ENCODE assay signal across 23 mouse cellular contexts in the genomic region with DNA sequence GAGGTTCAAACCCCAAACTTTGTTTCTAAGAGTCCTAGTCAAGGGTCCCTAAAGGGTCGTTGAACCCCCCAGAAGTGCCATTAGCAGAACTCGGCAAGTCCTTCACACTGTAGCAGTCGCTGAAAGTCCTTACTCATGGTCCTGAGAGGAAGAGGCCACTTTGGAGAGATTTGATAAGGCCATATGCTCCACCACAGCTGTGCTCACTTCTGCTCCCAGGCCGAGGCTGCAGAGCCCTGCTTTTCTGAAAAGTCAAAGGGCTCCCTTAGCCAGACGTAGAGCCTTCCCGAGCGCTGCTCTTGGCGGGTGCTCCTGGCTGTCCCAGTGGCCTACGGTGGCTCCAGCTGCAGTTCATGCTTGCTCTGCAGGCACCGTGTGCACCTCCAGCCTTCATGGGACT. TPM values are rescaled to one million over a fixed set of nuclear protein-coding genes. Genes with fewer than 3 reads are reported as not detected.
DNase-seq lines count a peak whose midpoint lies in the region; ATAC-seq and TF ChIP-seq lines count a peak whose summit lies in the region.
"Had no signal": no experiment of that assay in that cellular context is flagged by ENCODE, and none has a peak within 500 bp of the region (broad histone marks: within the 10 kb centered on the region; RNA-seq: fewer than 3 reads in every experiment).

No protein-coding gene starts in this region.

- H3K4me1 ChIP-seq in heart, postnatal 0 days (ENCODE audit: control insufficient read depth, insufficient read depth): no peaks in the 10 kb centered on the region; the same call in 1 of the 2 replicates
- peaks cover 3% of the 10 kb centered on the region; the same call in 1 of the 2 replicates for H3K4me1 ChIP-seq in heart, adult 2 months (ENCODE audit: control insufficient read depth, insufficient read depth, low read length)
- peaks cover 5 to 28% of the 10 kb centered on the region in 2 experiments for H3K4me1 ChIP-seq in MEL (ENCODE audit: control insufficient read depth in 1 of 2, insufficient read depth in 2 of 2, low read length in 2 of 2)
- H3K4me1 ChIP-seq in liver, embryonic 16.5 days (ENCODE audit: control insufficient read depth, low read depth, low read length): no peaks in the 10 kb centered on the region
- H3K4me1 ChIP-seq: embryonic facial prominence, embryonic 10.5 days; forebrain, embryonic 10.5 days; limb, embryonic 13.5 days had no signal

- no peak for TF ChIP-seq POLR2A in heart, adult 2 months (IDR thresholded peaks at IDR 0.05; ENCODE audit: insufficient read depth, low read depth, low read length)
- TF ChIP-seq POLR2A in MEL (IDR thresholded peaks at IDR 0.05; ENCODE audit: control insufficient read depth in 1 of 2, insufficient read depth in 1 of 2, low read depth in 1 of 2, low read length in 2 of 2, poor library complexity in 1 of 2): no peak

- no peak overlapping the region for H3K9ac ChIP-seq in heart, postnatal 0 days (replicated peaks; ENCODE audit: low read depth, low read length)
- H3K9ac ChIP-seq in heart, adult 2 months (ENCODE audit: low read depth, low read length): no peak overlapping the region
- no peak overlapping the region for H3K9ac ChIP-seq in MEL (ENCODE audit: control insufficient read depth, low read depth, low read length, poor library complexity, severe bottlenecking)
- no peak overlapping the region for H3K9ac ChIP-seq in liver, embryonic 16.5 days (ENCODE audit: low read depth, low read length)
- H3K9ac ChIP-seq: forebrain, postnatal 0 days; hindbrain, embryonic 14.5 days; limb, embryonic 13.5 days had no signal

- no peaks in the 10 kb centered on the region for H3K79me2 ChIP-seq in heart, adult 2 months (replicated peaks; ENCODE audit: control insufficient read depth, insufficient read depth, low read length)
- no peaks in the 10 kb centered on the region for H3K79me2 ChIP-seq in MEL (ENCODE audit: control insufficient read depth, insufficient read depth, low read length, poor library complexity)

- no peak for TF ChIP-seq CTCF in heart, postnatal 0 days (IDR thresholded peaks at IDR 0.05; ENCODE audit: low read depth)
- TF ChIP-seq CTCF in heart, adult 2 months (IDR thresholded peaks at IDR 0.05): no peak
- no peak for TF ChIP-seq CTCF in MEL (IDR thresholded peaks at IDR 0.05 in 2 of 3, conservative IDR thresholded peaks at IDR 0.05 in 1 of 3; ENCODE audit: control insufficient read depth in 1 of 3, insufficient read depth in 1 of 3, low read depth in 2 of 3, low read length in 3 of 3, poor library complexity in 1 of 3, severe bottlenecking in 1 of 3)

- H3K9me3 ChIP-seq in heart, postnatal 0 days (replicated peaks; ENCODE audit: control insufficient read depth, low read length): no peaks in the 10 kb centered on the region
- no peaks in the 10 kb centered on the region for H3K9me3 ChIP-seq in MEL (replicated peaks; ENCODE audit: insufficient read depth, low read length)
- no peaks in the 10 kb centered on the region for H3K9me3 ChIP-seq in liver, embryonic 16.5 days (replicated peaks; ENCODE audit: control insufficient read depth, low read length)
- H3K9me3 ChIP-seq: embryonic facial prominence, embryonic 10.5 days; forebrain, embryonic 10.5 days; limb, embryonic 13.5 days had no signal

- H3K4me3 ChIP-seq in heart, postnatal 0 days (ENCODE audit: low read depth, low read length): no peak overlapping the region
- no peak overlapping the region for H3K4me3 ChIP-seq in heart, adult 2 months
- H3K4me3 ChIP-seq in MEL (ENCODE audit: control insufficient read depth in 1 of 2, insufficient read depth in 1 of 2, low read depth in 2 of 2, low read length in 2 of 2): no peak overlapping the region
- no peak overlapping the region for H3K4me3 ChIP-seq in liver, embryonic 16.5 days (ENCODE audit: low read depth, low read length)
- H3K4me3 ChIP-seq: embryonic facial prominence, embryonic 10.5 days; forebrain, embryonic 10.5 days; limb, embryonic 13.5 days had no signal

- ATAC-seq in heart, postnatal 0 days (ENCODE audit: insufficient read depth, low read depth): 0 out of 2 replicates have a peak, but pooled peaks have one; percentile 37
- ATAC-seq in common myeloid progenitor, adult 5-6 weeks (replicated peaks; ENCODE audit: low read depth, poor library complexity, severe bottlenecking): peak; percentile 91
- 0 out of 2 replicates have a peak, but pooled peaks have one; percentile 19 for ATAC-seq in liver, embryonic 16.5 days (ENCODE audit: low read depth)
- ATAC-seq: forebrain, postnatal 0 days; inflammation-experienced regulatory T-cells, adult 6 months had no signal

- TF ChIP-seq RAD21 in MEL (IDR thresholded peaks at IDR 0.05; ENCODE audit: low read depth, low read length): no peak; the same call in 1 of the 2 replicates

- no peak for TF ChIP-seq EP300 in heart, postnatal 0 days (IDR thresholded peaks at IDR 0.05; ENCODE audit: low read depth)
- TF ChIP-seq EP300 in heart, adult 2 months (IDR thresholded peaks at IDR 0.05; ENCODE audit: insufficient read depth, low read depth, low read length): no peak
- peak; percentile 72 to 78 for TF ChIP-seq EP300 in MEL (IDR thresholded peaks at IDR 0.05; ENCODE audit: low read depth in 1 of 2, low read length in 2 of 2)

- no peak for DNase-seq in heart, postnatal 0 days (ENCODE audit: low spot score)
- DNase-seq in heart, adult 2 months: no peak
- peak; percentile 77 for DNase-seq in MEL (ENCODE audit: low read depth, low spot score)
- DNase-seq in gastrocnemius, postnatal 36 days: no peak
- DNase-seq in Muller cell, postnatal 12 days (ENCODE audit: inconsistent ontology term): no peak
- no peak for DNase-seq in spleen, postnatal 10 days (ENCODE audit: low spot score in 2 of 2)
- DNase-seq: adrenal gland, postnatal 36 days; cerebellum, adult 9-11 months; forebrain, postnatal 0 days; heart, postnatal 14 days; kidney, adult 18-20 months; layer of hippocampus, adult 9-11 months; lung, adult 18-20 months; midbrain, embryonic 14.5 days; thymus, postnatal 14 days had no signal

- WGBS in heart, postnatal 0 days: 31% methylated on average over 10 of the region's 10 CpGs
- 54% methylated on average over 10 of the region's 10 CpGs for WGBS in heart, adult 2 months
- WGBS in liver, embryonic 16.5 days (ENCODE audit: insufficient replicate concordance): 14% methylated on average over 10 of the region's 10 CpGs

- H3K27ac ChIP-seq in heart, postnatal 0 days (ENCODE audit: low read depth): no peak overlapping the region
- no peak overlapping the region for H3K27ac ChIP-seq in heart, adult 2 months
- peak overlapping the region; percentile 30; the same call in 1 of the 2 replicates for H3K27ac ChIP-seq in MEL (ENCODE audit: control insufficient read depth, low read depth, low read length)
- H3K27ac ChIP-seq in liver, embryonic 16.5 days (ENCODE audit: low read length): no peak overlapping the region
- H3K27ac ChIP-seq: embryonic facial prominence, embryonic 10.5 days; forebrain, embryonic 10.5 days; hindbrain, embryonic 14.5 days; kidney, postnatal 0 days; limb, embryonic 13.5 days had no signal

- H3K27me3 ChIP-seq in heart, postnatal 0 days (ENCODE audit: control insufficient read depth, insufficient read depth, low read length): no peaks in the 10 kb centered on the region
- H3K27me3 ChIP-seq in heart, adult 2 months (ENCODE audit: control insufficient read depth, insufficient read depth, low read length): no peaks in the 10 kb centered on the region
- no peaks in the 10 kb centered on the region for H3K27me3 ChIP-seq in MEL (ENCODE audit: control insufficient read depth in 1 of 2, insufficient read depth in 2 of 2, low read length in 2 of 2)
- no peaks in the 10 kb centered on the region for H3K27me3 ChIP-seq in liver, embryonic 16.5 days (ENCODE audit: control insufficient read depth, insufficient read depth, low read depth, low read length)
- H3K27me3 ChIP-seq: limb, embryonic 13.5 days had no signal

- no peak overlapping the region for H3K4me2 ChIP-seq in heart, postnatal 0 days (ENCODE audit: low read depth, low read length)
- no peak overlapping the region for H3K4me2 ChIP-seq in liver, embryonic 16.5 days (ENCODE audit: low read depth, low read length)
- H3K4me2 ChIP-seq: hindbrain, embryonic 14.5 days; limb, embryonic 13.5 days had no signal

- intact Hi-C loops in heart, adult 2 months (cut with DNase I): no loop called here
- intact Hi-C loops in gastrocnemius, postnatal 36 days (cut with DNase I): no loop called here

- peaks cover 6% of the 10 kb centered on the region; the same call in 1 of the 2 replicates for H3K36me3 ChIP-seq in heart, postnatal 0 days (replicated peaks; ENCODE audit: control insufficient read depth, insufficient read depth, low read length)
- H3K36me3 ChIP-seq in heart, adult 2 months (ENCODE audit: control insufficient read depth, insufficient read depth, low read length): no peaks in the 10 kb centered on the region
- H3K36me3 ChIP-seq in MEL (ENCODE audit: control insufficient read depth in 1 of 2, insufficient read depth in 2 of 2, low read length in 2 of 2): peaks cover 0 to 13% of the 10 kb centered on the region in 2 experiments; a peak in 2 of 4 replicates
- H3K36me3 ChIP-seq in liver, embryonic 16.5 days (ENCODE audit: control insufficient read depth, insufficient read depth): 0 out of 2 replicates have a peak, but pooled peaks cover 2% of the 10 kb centered on the region
- H3K36me3 ChIP-seq: forebrain, embryonic 10.5 days had no signal

TF ChIP-seq in MEL, 35 proteins besides CTCF, POLR2A, EP300 and RAD21 (continues in another document):
- TF ChIP-seq JUND (IDR thresholded peaks at IDR 0.05; ENCODE audit: low read depth, low read length) (0 out of 2 replicates have a peak, but pooled peaks have one; percentile 22), ZC3H11A (IDR thresholded peaks at IDR 0.05; ENCODE audit: low read depth, low read length) (0 out of 2 replicates have a peak, but pooled peaks have one; percentile 3), HCFC1 (IDR thresholded peaks at IDR 0.05; ENCODE audit: low read depth, low read length) (no peak), POLR2AphosphoS5 (IDR thresholded peaks at IDR 0.05; ENCODE audit: borderline replicate concordance, low read depth, low read length) (no peak), BHLHE40 (IDR thresholded peaks at IDR 0.05; ENCODE audit: borderline replicate concordance, low read depth, low read length) (no peak), MYB (IDR thresholded peaks at IDR 0.05; ENCODE audit: low read depth, low read length) (no peak), CHD1 (IDR thresholded peaks at IDR 0.05; ENCODE audit: low read depth, low read length) (no peak)

RNA-seq across cellular contexts. Expression of gene Dap, which starts 49.4 kb away (rescaled TPM):
- 36.8 and 162 TPM in 2 replicates for total RNA-seq in heart, postnatal 0 days (2014; rRNA removed; ENCODE audit: low replicate concordance)
- 47.5 and 50.3 TPM in 2 replicates for polyA plus RNA-seq in heart, postnatal 0 days (2015; fragmentation: Nextera tagmentation; extraction: Ambion mirVana)
- 10 to 100 TPM; 17.7 to 27.0 TPM for total RNA-seq in heart, adult 2 months (2021)
- 15.4 and 18.8 TPM in 2 replicates for polyA plus RNA-seq in heart, adult 2 months (2012; rRNA removed)
- 17.8 and 18.0 TPM in 2 replicates for total RNA-seq in MEL (2012; rRNA removed)
- 10 to 100 TPM in 1 of 2 experiments, not detected in 1; 72.6 TPM for polyA plus RNA-seq in MEL (2012; ENCODE audit: insufficient read depth in 1 of 2, insufficient read length in 2 of 2, low read depth in 1 of 2, low replicate concordance in 2 of 2, missing spikeins in 1 of 2)
- 49.1 and 67.8 TPM in 2 replicates for total RNA-seq in common myeloid progenitor, adult 5-6 weeks (2017)
- 48.4 and 54.2 TPM in 2 replicates for polyA plus RNA-seq in liver, embryonic 16.5 days (2015; fragmentation: Nextera tagmentation; extraction: Ambion mirVana)
- total RNA-seq in gastrocnemius, postnatal 36 days (2021): 1 to 10 TPM; 8.8 to 9.9 TPM

Comparison
In these comparisons a context has a peak if more than half of its experiments do, and no peak if none do; other contexts are left out.
1. ATAC-seq: peak in every context shown above with its lines; median percentile 91 in common myeloid progenitor, adult 5-6 weeks; 37 in heart, postnatal 0 days; 19 in liver, embryonic 16.5 days.